Mouse (Mus musculus) cortical plate, adult 2 months (tissue): ENCODE measurements around the gene Prdm5.

Source experiments
- CTCF ChIP-seq: fragments of 200-500 bp; IDR thresholded peaks from 2 replicates; pipeline ENCODE4 v1.5.1; 2011; ENCODE audit warnings: mild to moderate bottlenecking, control low read depth, low read length; ENCODE audit not compliant: insufficient read depth; ENCODE audit errors: extremely low read depth
- POLR2A ChIP-seq: fragments of 200-500 bp; IDR thresholded peaks from 2 replicates; pipeline ENCODE4 v1.6.1; 2011; ENCODE audit warnings: mild to moderate bottlenecking, low read length, control low read depth; ENCODE audit not compliant: insufficient read depth; ENCODE audit errors: extremely low read depth

GRCm38 (mm10) chr6:65783670-65784069, 4.9 kb downstream of the Prdm5 start:
- TF ChIP-seq CTCF (no peak), POLR2A (no peak)
